Mouse (Mus musculus) heart, embryonic 12.5 days (tissue): ENCODE data around the gene Chpf2. TPM values are rescaled to one million over a fixed set of nuclear protein-coding genes. Genes with fewer than 3 reads are reported as not detected.
"Not testable (repeated sequence)": the region's sequence is repeated elsewhere in the genome, so short reads cannot be mapped to it uniquely, and the experiment has no call there.

Experiments
- ATAC-seq: fragments of 200-750 bp; cut with Nextera tagmentation; 2 replicates; pipeline ENCODE4 v1.8.0; 2017; ENCODE audit warnings: moderate TSS enrichment, moderate library complexity; ENCODE audit not compliant: insufficient number of reproducible peaks, low FRiP score
- H3K27ac ChIP-seq: fragments of 300-500 bp; sonication (generic); 2 replicates; pipeline ENCODE4 v1.5.1; 2016; ENCODE audit warnings: mild to moderate bottlenecking, moderate library complexity; ENCODE audit not compliant: poor library complexity, severe bottlenecking
- H3K27me3 ChIP-seq: fragments of 300-500 bp; sonication (generic); replicated peaks from 2 replicates; pipeline ENCODE4 v1.6.1; 2016; ENCODE audit warnings: mild to moderate bottlenecking, moderate library complexity
- H3K36me3 ChIP-seq: fragments of 300-500 bp; sonication (generic); 2 replicates; pipeline ENCODE4 v1.6.1; 2016; ENCODE audit warnings: mild to moderate bottlenecking, moderate library complexity
- H3K4me1 ChIP-seq: fragments of 300-500 bp; sonication (generic); replicated peaks from 2 replicates; pipeline ENCODE4 v1.6.1; 2016; ENCODE audit warnings: mild to moderate bottlenecking
- H3K4me2 ChIP-seq: fragments of 300-500 bp; sonication (generic); 2 replicates; pipeline ENCODE4 v1.6.1; 2016; ENCODE audit warnings: mild to moderate bottlenecking, moderate library complexity
- H3K4me3 ChIP-seq: fragments of 300-500 bp; sonication (generic); 2 replicates; pipeline ENCODE4 v1.5.1; 2016; ENCODE audit warnings: mild to moderate bottlenecking
- H3K9ac ChIP-seq: fragments of 300-500 bp; sonication (generic); 2 replicates; pipeline ENCODE4 v1.6.1; 2016; ENCODE audit warnings: mild to moderate bottlenecking, moderate library complexity
- H3K9me3 ChIP-seq: fragments of 300-500 bp; sonication (generic); replicated peaks from 2 replicates; pipeline ENCODE4 v1.6.1; 2016; ENCODE audit warnings: mild to moderate bottlenecking, moderate library complexity
- WGBS: fragments of 180-500 bp; shearing (Covaris S2); methylation state at CpG from one replicate; pipeline ENCODE4 v1.1.7; 2016; 5-methylcytosine and 5-hydroxymethylcytosine counted together
- polyA plus RNA-seq: library from polyadenylated mRNA; unstranded; fragments of >200 nt; fragmentation: Nextera tagmentation; extraction: Ambion mirVana; gene quantifications from 2 replicates; pipeline ENCODE4 v1.2.1, GENCODE M21; 2016

Chpf2 gene
- polyA plus RNA-seq, result 20.1 and 22.8 TPM in 2 replicates

DNA sequence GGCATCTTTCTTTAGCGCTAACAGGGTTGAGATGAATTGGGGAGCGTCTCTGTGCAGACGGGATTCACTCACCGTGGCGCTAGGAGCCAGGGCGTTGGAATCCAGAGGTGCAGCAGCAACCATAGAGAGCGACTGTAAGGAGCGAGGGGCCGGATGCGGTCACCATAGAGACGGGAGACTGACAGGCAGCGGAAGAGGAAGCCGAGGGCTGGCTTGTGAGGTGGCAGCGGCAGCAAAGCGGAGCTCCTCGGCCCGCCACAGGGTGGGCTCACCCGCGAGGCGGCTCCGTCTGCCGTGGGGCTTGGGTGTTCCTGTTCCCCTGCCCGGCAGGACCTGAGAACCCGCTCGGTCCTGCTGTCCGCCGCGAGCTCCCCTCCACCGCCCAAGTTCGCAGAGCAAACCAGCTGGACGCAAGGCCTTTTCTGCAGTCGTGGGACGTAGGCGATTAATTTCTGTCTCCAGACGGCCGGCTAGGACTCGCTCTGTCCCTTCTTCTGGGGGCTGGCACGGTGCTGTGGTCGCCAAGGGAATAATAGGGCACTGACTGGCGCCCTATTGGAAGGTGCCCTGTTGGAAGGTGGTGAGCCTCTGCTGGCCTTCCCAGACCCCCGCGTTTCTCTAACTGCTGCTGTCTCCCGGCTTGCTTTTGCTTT lies at the start of gene Chpf2:
TSS of gene Chpf2 (plus strand) at position 195 of the 653 bp plus-strand sequence.
- Histone ChIP-seq H3K27ac (peak within 1 kb of the TSS; percentile 60), H3K9me3 (no peaks in the 10 kb centered on the region), H3K27me3 (no peaks in the 10 kb centered on the region), H3K4me2 (peak within 1 kb of the TSS; percentile 83), H3K9ac (peak within 1 kb of the TSS; percentile 81), H3K36me3 (peaks cover 37% of the 10 kb centered on the region), H3K4me3 (peak within 1 kb of the TSS; percentile 78), H3K4me1 (peaks cover 25% of the 10 kb centered on the region)
- peak; percentile 86 for ATAC-seq
- WGBS, result under 1% methylated on average over 43 of the region's 43 CpGs

DNA sequence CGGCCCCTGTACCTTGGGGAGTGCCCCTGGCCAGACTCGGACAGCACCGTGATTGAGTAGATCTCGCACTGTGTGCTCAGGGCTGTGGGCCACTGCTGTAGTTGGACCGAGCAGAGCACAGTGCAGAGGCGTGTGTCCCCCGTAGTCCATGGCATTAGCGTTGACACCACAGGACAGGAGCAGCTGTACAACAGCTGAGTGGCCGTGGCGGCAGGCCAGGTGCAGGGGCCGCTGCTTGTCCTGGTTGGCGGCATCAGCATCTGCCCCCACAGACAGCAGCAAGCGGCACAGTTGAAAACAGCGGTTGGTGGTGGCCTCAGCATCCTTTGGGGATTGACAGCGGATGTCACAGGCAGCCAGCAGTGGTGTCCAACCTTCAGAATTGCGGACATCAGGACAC lies 48.9 kb upstream of the Chpf2 start:
- ATAC-seq, result no peak
- WGBS, result 65% methylated on average over 16 of the region's 16 CpGs
- no peak overlapping the region for H3K4me3 ChIP-seq
- peaks cover 25% of the 10 kb centered on the region for H3K4me1 ChIP-seq
- no peaks in the 10 kb centered on the region for H3K36me3 ChIP-seq
- no peak overlapping the region for H3K27ac ChIP-seq
- no peaks in the 10 kb centered on the region for H3K9me3 ChIP-seq
- H3K9ac ChIP-seq, result no peak overlapping the region
- H3K4me2 ChIP-seq, result no peak overlapping the region
- H3K27me3 ChIP-seq, result peaks cover 52% of the 10 kb centered on the region

DNA sequence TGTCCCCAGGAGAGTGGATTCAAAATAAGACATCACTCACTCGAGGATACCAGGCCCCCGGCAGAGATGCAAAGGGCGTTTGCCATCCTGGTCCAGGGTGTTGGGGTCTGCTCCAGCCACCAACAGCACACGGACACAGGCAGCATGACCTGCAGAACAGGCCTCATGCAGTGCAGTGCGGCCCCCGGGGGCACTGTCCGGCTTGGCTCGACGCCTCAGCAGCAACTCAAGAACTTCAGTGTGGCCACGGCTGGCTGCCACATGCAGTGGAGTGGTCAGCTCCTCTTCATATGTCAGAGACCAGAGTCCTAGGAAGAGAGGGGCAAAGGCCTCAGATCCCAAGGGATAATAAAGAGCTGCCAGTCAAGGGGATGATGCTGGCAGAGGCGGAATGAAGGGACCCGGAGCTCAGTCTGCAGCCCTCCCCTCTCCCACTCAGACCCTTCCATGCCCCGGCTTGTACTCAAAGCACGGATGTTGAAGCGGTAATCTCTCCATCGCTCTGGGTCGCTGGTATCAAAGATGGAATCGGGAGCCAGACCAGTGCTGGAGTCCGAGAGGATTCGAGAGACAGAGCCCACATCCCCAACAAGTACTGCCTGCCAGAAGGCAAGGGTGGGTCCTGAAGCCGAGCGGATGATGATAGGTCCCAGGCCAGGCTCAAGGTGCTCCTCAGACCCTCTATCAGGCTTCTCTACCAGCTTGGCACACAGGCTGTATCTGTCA lies 46.8 kb upstream of the Chpf2 start:
- peak overlapping the region; percentile 42 for H3K4me3 ChIP-seq
- H3K27ac ChIP-seq, result peak overlapping the region; percentile 67
- ATAC-seq, result no peak
- H3K4me2 ChIP-seq, result peak overlapping the region; percentile 73
- no peak overlapping the region for H3K9ac ChIP-seq
- H3K27me3 ChIP-seq, result peaks cover 35% of the 10 kb centered on the region
- H3K4me1 ChIP-seq, result peaks cover 25% of the 10 kb centered on the region
- WGBS, result 65% methylated on average over 22 of the region's 22 CpGs
- H3K9me3 ChIP-seq, result no peaks in the 10 kb centered on the region
- no peaks in the 10 kb centered on the region for H3K36me3 ChIP-seq

DNA sequence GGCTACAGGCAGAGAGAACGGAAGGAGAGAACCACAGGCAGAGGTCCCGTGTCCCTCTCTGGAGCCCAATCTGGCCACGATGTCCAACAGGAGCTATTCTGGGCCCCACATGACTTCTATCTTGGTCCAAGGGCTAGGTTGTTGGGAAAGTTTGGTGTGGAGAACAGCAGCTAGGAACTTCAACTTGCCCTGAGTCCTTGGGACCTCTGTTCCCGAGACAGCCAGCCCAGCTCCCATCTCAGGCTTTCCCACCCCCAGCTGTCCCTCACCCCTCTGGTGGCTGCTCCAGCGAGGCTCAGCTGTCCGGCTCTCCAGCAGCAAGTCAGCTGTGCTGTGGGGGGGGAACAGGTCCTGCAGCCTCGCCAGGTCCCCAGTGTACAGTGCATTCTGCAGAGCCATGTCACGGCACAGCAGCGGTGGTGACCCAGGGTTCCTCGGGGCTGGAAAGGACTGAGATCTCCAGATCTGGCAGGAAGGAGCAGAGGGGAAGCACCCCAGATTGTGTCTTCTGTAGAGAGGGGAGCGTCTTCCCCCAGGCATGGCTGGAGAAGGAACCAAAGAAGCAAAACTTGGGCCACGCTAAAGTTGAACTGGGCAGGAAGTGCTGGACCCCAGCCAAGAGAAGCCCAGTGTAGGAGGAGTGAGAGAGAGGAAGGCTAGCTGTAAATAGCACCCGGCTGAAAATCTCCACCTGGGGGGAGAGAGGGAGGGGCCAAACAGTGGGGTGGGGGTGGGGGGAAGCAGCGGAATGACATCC lies 46.0 kb upstream of the Chpf2 start, which contains the start of gene Asb10:
TSS of gene Asb10 (minus strand) at position 592 of the 757 bp plus-strand sequence.
- Histone ChIP-seq H3K27ac (peak within 1 kb of the TSS; percentile 67), H3K9me3 (no peaks in the 10 kb centered on the region), H3K27me3 (peaks cover 32% of the 10 kb centered on the region), H3K4me1 (peaks cover 25% of the 10 kb centered on the region), H3K36me3 (no peaks in the 10 kb centered on the region), H3K4me3 (peak within 1 kb of the TSS; percentile 42), H3K9ac (0 out of 2 replicates have a peak within 1 kb of the TSS, but pooled peaks have one; percentile 8), H3K4me2 (peak within 1 kb of the TSS; percentile 73)
- 12% methylated on average over 14 of the region's 14 CpGs for whole genome bisulfite sequencing
- peak; percentile 78 for ATAC-seq

DNA sequence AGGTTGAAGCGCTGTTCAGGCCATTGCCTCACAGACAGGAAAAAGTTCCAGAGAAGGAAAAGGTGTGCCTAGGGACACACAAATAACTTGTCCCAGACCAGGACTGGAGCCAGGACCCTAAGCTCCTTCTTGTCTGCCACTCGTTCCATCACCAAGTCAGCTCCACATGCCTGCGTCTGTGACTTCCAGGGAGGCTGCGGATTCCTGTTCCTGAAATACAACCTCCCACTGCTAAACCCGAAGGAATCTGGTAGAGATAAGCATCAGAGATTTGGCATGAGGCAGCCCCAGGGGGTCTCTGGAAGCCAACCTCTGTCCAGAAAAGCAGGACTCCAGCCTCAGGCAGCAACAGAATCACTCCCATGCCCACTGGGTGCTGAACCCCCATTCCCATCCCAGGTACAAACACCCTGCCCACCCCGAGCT lies 45.4 kb upstream of the Chpf2 start:
- 10% methylated on average over 6 of the region's 6 CpGs for WGBS
- Histone ChIP-seq H3K4me2 (peak overlapping the region; percentile 73), H3K27me3 (peaks cover 26% of the 10 kb centered on the region), H3K9me3 (no peaks in the 10 kb centered on the region), H3K9ac (0 out of 2 replicates have a peak overlapping the region, but pooled peaks have one; percentile 8), H3K4me1 (peaks cover 25% of the 10 kb centered on the region), H3K36me3 (no peaks in the 10 kb centered on the region), H3K27ac (peak overlapping the region; percentile 67), H3K4me3 (peak overlapping the region; percentile 42)
- ATAC-seq, result no peak; the same call in 1 of the 2 replicates

DNA sequence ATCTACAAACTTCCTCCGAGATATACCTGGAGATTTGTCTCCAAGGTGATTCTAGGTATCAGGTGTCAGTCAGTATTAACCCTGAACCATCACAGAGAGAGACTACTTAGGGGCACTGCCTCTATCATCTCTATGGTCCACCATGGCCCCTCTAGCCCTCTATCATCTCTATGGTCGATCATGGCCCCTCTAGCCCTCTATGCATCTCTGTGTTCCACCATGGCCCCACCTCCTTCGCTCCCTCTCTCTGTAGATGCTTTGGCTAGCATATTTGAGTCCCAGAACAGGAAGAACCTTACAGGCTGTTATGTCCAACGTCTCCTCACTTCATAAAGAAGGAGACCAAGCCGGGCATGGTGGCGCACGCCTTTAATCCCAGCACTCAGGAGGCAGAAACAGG lies 43.9 kb upstream of the Chpf2 start:
- Histone ChIP-seq H3K27me3 (peaks cover 13% of the 10 kb centered on the region), H3K4me3 (no peak overlapping the region), H3K4me2 (no peak overlapping the region), H3K9me3 (no peaks in the 10 kb centered on the region), H3K4me1 (peaks cover 25% of the 10 kb centered on the region), H3K9ac (no peak overlapping the region), H3K27ac (no peak overlapping the region), H3K36me3 (no peaks in the 10 kb centered on the region)
- WGBS, result 77% methylated on average over 7 of the region's 7 CpGs
- ATAC-seq, result no peak

DNA sequence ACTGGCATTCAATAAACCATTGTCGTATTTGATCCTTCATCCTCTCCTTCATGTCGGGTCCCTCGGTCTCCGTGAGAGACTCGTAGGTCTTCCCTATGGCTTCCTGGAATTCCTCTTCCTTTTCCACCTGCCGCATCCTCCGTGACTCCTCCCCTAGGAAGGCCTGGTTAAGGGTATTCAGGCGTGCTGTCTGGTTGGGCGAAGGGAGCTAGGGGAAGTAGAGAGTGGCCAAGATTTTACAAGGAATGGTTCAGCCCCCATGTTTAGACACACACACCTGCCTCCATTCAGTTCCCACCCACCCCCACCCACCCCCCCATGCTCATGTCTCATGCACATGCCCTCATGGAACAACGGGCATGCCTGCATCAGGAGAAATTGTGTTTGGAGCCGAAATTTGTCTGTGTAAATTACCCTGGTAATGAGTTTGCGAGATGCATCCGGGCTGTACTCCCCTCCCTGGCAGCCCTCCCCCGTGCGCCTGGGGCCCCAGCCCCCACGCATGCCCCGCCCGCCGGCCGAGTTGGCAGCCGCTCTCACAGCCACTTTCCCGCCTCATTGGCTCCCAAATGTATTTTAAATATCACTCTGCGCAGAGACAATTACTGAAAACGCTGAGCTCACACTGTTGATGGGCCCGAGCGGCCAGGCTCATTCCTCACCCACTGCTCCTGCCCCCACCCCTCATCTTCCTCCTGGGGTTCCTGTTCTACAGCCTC lies 35.8 kb upstream of the Chpf2 start:
- no peak for ATAC-seq
- WGBS, result 33% methylated on average over 26 of the region's 26 CpGs
- peaks cover 9% of the 10 kb centered on the region for H3K4me1 ChIP-seq
- no peaks in the 10 kb centered on the region for H3K36me3 ChIP-seq
- no peak overlapping the region for H3K27ac ChIP-seq
- H3K9ac ChIP-seq, result no peak overlapping the region
- H3K27me3 ChIP-seq, result peaks cover 40% of the 10 kb centered on the region
- H3K9me3 ChIP-seq, result 0 out of 2 replicates have a peak, but pooled peaks cover under 1% of the 10 kb centered on the region
- no peak overlapping the region; the same call in 1 of the 2 replicates for H3K4me3 ChIP-seq
- peak overlapping the region; percentile 41 for H3K4me2 ChIP-seq

DNA sequence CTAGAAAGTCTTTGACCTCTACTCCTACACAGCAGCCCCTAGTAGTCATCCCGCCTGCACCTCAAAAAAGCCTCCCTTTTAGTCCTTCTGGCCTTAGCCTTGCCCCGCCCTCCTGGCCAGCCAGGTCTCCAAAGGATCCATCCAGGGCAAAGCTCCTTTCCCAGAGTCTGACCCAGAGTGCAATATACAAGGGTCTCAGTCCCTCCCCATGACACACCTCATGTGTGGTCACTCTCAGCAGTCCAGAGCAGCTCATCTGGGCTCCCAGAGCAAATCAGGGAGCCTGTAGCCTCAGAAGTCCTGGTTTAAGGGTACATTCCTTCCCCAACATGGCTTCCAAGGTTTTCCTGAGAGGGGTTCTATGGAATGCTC lies 35.2 kb upstream of the Chpf2 start:
- Histone ChIP-seq H3K4me3 (no peak overlapping the region), H3K4me2 (peak overlapping the region; percentile 41), H3K27ac (no peak overlapping the region), H3K36me3 (no peaks in the 10 kb centered on the region), H3K27me3 (peaks cover 40% of the 10 kb centered on the region), H3K4me1 (peaks cover 9% of the 10 kb centered on the region), H3K9ac (no peak overlapping the region), H3K9me3 (0 out of 2 replicates have a peak, but pooled peaks cover 4% of the 10 kb centered on the region)
- no peak for ATAC-seq
- WGBS, result 46% methylated on average over 2 of the region's 2 CpGs

DNA sequence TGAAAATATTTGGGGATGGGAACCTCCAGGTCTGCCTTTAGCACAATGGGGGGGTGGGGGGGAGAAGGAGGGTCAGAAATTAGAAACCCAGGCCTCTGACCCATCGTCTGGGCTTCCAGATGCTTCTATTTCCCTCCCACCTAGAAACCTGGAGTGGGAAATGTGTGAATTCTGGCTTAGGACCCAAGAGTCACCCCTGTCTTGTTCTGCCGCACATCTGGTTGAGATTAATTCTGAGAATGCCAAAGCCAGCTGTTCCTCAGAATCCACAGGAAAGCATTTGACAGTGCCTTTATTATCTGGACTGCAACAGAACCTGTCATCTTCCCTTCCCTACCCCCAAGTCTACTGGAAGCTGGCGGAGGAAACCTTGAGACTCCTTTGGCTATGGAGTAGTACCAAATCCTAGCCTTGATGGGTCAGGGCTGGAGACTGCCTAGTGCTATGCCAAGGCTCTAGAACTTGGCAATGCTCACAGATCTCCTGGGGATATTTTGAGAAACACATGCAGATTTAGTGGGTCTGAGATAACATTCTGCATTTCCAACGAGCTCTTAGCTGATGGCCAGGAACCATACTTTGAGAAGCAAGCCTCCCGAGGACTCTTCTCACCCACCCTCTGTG lies 32.8 kb upstream of the Chpf2 start:
- H3K4me2 ChIP-seq, result no peak overlapping the region
- no peak overlapping the region for H3K27ac ChIP-seq
- ATAC-seq, result no peak
- 0 out of 2 replicates have a peak, but pooled peaks cover 4% of the 10 kb centered on the region for H3K9me3 ChIP-seq
- H3K36me3 ChIP-seq, result no peaks in the 10 kb centered on the region
- 60% methylated on average over 5 of the region's 5 CpGs for WGBS
- H3K4me3 ChIP-seq, result no peak overlapping the region
- peaks cover 9% of the 10 kb centered on the region for H3K4me1 ChIP-seq
- peaks cover 40% of the 10 kb centered on the region for H3K27me3 ChIP-seq
- H3K9ac ChIP-seq, result no peak overlapping the region

DNA sequence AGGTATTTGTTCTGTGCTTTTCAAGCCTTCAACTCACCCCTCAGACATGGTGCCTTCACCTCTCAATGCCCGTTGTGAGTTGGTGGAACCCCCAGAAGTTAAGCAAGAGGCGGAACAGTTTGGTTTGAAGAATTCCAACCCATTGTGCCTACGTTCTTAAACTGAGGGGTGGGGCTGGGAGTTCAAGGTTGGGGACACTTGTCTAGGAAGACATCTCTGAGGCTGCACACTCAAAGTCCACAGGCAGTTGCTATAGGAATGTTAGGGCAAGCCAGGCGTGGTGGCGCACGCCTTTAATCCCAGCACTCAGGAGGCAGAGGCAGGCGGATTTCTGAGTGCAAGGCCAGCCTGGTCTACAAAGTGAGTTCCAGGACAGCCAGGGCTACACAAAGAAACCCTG lies 31.2 kb upstream of the Chpf2 start:
- ATAC-seq, H3K9me3 ChIP-seq, H3K4me1 ChIP-seq, H3K4me2 ChIP-seq, H3K27ac ChIP-seq, H3K4me3 ChIP-seq, H3K36me3 ChIP-seq, H3K9ac ChIP-seq: not testable (repeated sequence)
- peaks cover 26% of the 10 kb centered on the region for H3K27me3 ChIP-seq
- 88% methylated on average over 7 of the region's 7 CpGs for WGBS
